Mouse (Mus musculus): ENCODE measurements around the gene Tbc1d16.

DNA sequence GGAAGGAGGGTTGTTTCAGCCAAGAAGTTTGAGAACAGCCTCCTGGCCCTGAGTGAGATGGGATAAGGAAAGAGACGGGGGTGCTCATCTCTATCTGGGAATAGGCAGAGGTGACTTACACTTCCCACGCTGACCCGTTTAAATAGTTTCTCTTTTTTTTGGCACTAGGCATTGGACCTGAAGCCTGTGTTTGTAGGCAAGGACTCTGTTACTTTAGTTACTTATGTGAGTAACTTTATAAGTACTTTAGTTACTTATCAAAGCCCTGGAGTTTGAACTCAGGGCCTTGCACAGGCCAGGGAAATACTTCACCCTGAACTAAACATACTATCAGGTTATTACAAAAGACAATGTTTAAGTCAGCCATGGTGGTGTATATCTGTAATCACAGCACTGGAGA lies 124.3 kb downstream of the Tbc1d16 start:
- TF ChIP-seq POLR2A (IDR thresholded peaks at IDR 0.05; ENCODE audit: borderline replicate concordance, control insufficient read depth, low read depth, low read length) (no peak), CTCF (IDR thresholded peaks at IDR 0.05; ENCODE audit: control insufficient read depth, insufficient read depth, low read length) (no peak)
